Mouse (Mus musculus) CD8-positive naive resting alpha-beta T cell, adult 2 months (primary cell): ENCODE measurements around the gene Tomm40.

Experiments
- DNase-seq, 2 experiments: peaks; one replicate each; pipeline ENCODE4 v3.0.0; 2022; ENCODE audit warnings: low read depth in 2 of 2, low spot score in 2 of 2

Tomm40 gene

GRCm38 (mm10) chr7:19663940-19664339 lies 51.3 kb downstream of the Tomm40 start:
- DNase-seq = peak in 1 of 2 experiments; percentile 8

DNA sequence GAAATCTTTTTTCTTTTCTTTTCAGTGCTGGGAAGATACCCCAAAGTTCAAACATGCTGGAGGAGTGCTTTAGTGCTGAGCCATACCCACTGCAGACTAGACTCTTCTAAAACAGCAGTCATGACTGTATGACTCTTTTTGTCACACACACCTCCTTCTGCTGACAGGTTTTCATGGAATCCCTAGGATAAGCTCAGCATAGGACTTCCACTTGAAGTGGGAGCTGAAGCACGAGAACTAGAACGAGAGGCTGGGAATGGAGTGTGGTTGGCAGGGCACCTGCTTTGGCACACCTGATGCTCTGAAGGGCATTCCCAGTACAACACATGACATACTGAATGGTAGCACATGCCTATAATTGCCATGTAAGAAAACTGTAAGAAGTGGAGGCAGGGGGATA lies 62.6 kb downstream of the Tomm40 start:
- DNase-seq = no peak
